Mouse (Mus musculus): Measurements from ENCODE around the gene Lrp6.

DNA sequence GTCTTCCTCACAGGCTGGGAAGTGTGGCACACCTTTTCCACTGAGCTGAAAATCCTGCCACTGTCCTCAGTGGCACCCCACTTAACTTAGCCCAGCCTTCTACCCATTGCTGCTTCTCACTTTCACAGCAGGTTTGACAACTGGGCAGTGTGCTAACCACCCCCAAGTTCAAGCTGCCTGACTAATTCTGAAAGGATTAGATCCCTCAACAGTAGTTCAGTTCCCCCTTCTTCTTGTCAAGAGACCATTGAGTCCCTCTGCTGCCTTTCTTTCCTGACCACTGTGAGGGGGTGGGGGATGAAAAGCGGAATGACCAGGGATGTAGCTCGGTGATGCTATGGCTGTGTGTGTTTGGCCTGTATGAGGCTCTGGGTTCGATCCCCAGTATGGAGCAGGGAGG, 133.5 kb downstream of the Lrp6 start:
- no peak for TF ChIP-seq CTCF (IDR thresholded peaks at IDR 0.05; ENCODE audit: control insufficient read depth, insufficient read depth, insufficient replicate concordance, low read depth, low read length)
- TF ChIP-seq POLR2A (IDR thresholded peaks at IDR 0.05; ENCODE audit: control insufficient read depth, low read depth, low read length) = no peak
